Mouse (Mus musculus) testis, adult 2 months (tissue): ENCODE measurements at regions not wholly inside any gene's neighbourhood (a gene's known extent, or its start where the extent isn't known, plus 50 kb on each side); places are given as distances from the start of the nearest gene placed in this dataset.

Source experiments
- CTCF ChIP-seq: fragments of 200-500 bp; IDR thresholded peaks from 2 replicates; pipeline ENCODE4 v1.5.1; 2012; ENCODE audit warnings: low read depth, mild to moderate bottlenecking, inconsistent platforms, low read length, moderate library complexity; ENCODE audit not compliant: control insufficient read depth, insufficient read depth, insufficient replicate concordance
- POLR2A ChIP-seq: fragments of 200-500 bp; IDR thresholded peaks from 2 replicates; pipeline ENCODE4 v1.6.1; 2012; ENCODE audit warnings: low read depth, mild to moderate bottlenecking, inconsistent platforms, low read length, moderate library complexity; ENCODE audit not compliant: control insufficient read depth

GRCm38 (mm10) chr7:136151301-136151930, 435.3 kb upstream of the Mki67 start:
- TF ChIP-seq POLR2A: no peak
- TF ChIP-seq CTCF: no peak
